Mouse (Mus musculus) lung, adult 2 months (tissue): ENCODE data around the gene Gstm3.

Source experiments
- CTCF ChIP-seq: fragments of 200-500 bp; IDR thresholded peaks from 2 replicates; pipeline ENCODE4 v1.5.1; 2011; ENCODE audit warnings: mild to moderate bottlenecking, low read length, control low read depth; ENCODE audit not compliant: insufficient read depth
- POLR2A ChIP-seq: fragments of 200-500 bp; IDR thresholded peaks from 2 replicates; pipeline ENCODE4 v1.6.1; 2011; ENCODE audit warnings: low read depth, mild to moderate bottlenecking, control low read depth, low read length, borderline replicate concordance; ENCODE audit errors: extremely low read depth

DNA sequence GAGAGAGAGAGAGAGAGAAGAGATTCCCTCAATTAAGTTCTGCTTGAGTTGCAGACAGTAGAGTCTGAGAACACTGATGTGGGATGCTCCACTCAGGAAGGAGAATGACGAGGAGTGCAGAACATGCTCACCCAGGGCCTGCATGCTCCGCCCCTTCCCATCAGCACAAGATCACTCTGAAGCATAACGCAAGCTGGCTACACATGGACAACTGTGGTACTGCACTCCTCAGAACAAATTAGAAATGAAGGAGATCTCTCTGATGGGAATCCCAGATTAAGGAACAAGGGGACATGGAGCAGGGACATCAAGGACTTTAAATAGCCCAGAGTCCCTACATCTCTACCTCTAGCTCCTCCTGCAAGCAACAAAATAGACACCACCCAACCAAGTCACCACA, 12.2 kb upstream of the Gstm3 start:
- TF ChIP-seq CTCF (no peak), POLR2A (no peak)
